In genomic region chr9:44977813-44978212, GRCm38 (mm10) we compare ENCODE assay signal across 26 mouse cellular contexts. TPM values are rescaled to one million over a fixed set of nuclear protein-coding genes. Genes with fewer than 3 reads are reported as not detected.
"Had no signal": no experiment of that assay in that cellular context is flagged by ENCODE, and none has a peak within 500 bp of the region (broad histone marks: within the 10 kb centered on the region; RNA-seq: fewer than 3 reads in every experiment).

No protein-coding gene starts in this region.

- H3K4me2 ChIP-seq: limb, embryonic 12.5 days; limb, embryonic 15.5 days; liver, embryonic 11.5 days; lung, embryonic 14.5 days; midbrain, embryonic 12.5 days; midbrain, embryonic 15.5 days; neural tube, embryonic 12.5 days; neural tube, embryonic 15.5 days; stomach, embryonic 15.5 days had no signal

- DNase-seq: kidney, adult 18-20 months; kidney, adult 9 months; kidney, postnatal 14 days; kidney, postnatal 4 days; left cerebral cortex, postnatal 4 days; liver, postnatal 0 days; lung, embryonic 14.5 days; right cerebral cortex, adult 18-20 months; right cerebral cortex, postnatal 14 days had no signal

- H3K9ac ChIP-seq: limb, embryonic 12.5 days; limb, embryonic 15.5 days; liver, embryonic 14.5 days; liver, postnatal 0 days; lung, embryonic 14.5 days; midbrain, embryonic 12.5 days; midbrain, embryonic 15.5 days; neural tube, embryonic 12.5 days; neural tube, embryonic 15.5 days; stomach, embryonic 15.5 days had no signal

- H3K27me3 ChIP-seq: neural tube, embryonic 12.5 days; stomach, embryonic 15.5 days had no signal

- H3K9me3 ChIP-seq: limb, embryonic 12.5 days; limb, embryonic 15.5 days; midbrain, embryonic 12.5 days; midbrain, embryonic 15.5 days; neural tube, embryonic 12.5 days; neural tube, embryonic 15.5 days; stomach, embryonic 15.5 days had no signal

- H3K27ac ChIP-seq: limb, embryonic 12.5 days; limb, embryonic 15.5 days; liver, embryonic 14.5 days; macrophage; midbrain, embryonic 12.5 days; midbrain, embryonic 15.5 days; neural tube, embryonic 12.5 days; neural tube, embryonic 15.5 days; stomach, embryonic 15.5 days had no signal

- H3K4me3 ChIP-seq: limb, embryonic 12.5 days; limb, embryonic 15.5 days; midbrain, embryonic 12.5 days; midbrain, embryonic 15.5 days; neural tube, embryonic 12.5 days; neural tube, embryonic 15.5 days; stomach, embryonic 15.5 days had no signal

- ATAC-seq: intestine, embryonic 16.5 days; liver, postnatal 0 days; lung, postnatal 0 days; midbrain, embryonic 15.5 days had no signal

- H3K4me1 ChIP-seq: limb, embryonic 12.5 days; limb, embryonic 15.5 days; midbrain, embryonic 12.5 days; midbrain, embryonic 15.5 days; neural tube, embryonic 12.5 days; neural tube, embryonic 15.5 days; stomach, embryonic 15.5 days had no signal

- H3K36me3 ChIP-seq: limb, embryonic 12.5 days; limb, embryonic 15.5 days; midbrain, embryonic 12.5 days; midbrain, embryonic 15.5 days; neural tube, embryonic 12.5 days; neural tube, embryonic 15.5 days; stomach, embryonic 15.5 days had no signal

RNA-seq across cellular contexts. Expression of gene Cd3g, which starts 2.4 kb away (rescaled TPM):
- total RNA-seq: layer of hippocampus, adult 18-20 months; layer of hippocampus, postnatal 14 days; left cerebral cortex, adult 8-10 months; left cerebral cortex, postnatal 14 days; left cerebral cortex, postnatal 4 days had no signal
- polyA plus RNA-seq: kidney, embryonic 16.5 days; midbrain, embryonic 12.5 days; midbrain, embryonic 15.5 days; neural tube, embryonic 15.5 days had no signal

RNA-seq across cellular contexts. Expression of gene Cd3d, which starts 3.8 kb away (rescaled TPM):
- total RNA-seq: layer of hippocampus, adult 18-20 months; layer of hippocampus, postnatal 14 days; left cerebral cortex, adult 8-10 months; left cerebral cortex, postnatal 14 days; left cerebral cortex, postnatal 4 days had no signal
- polyA plus RNA-seq: intestine, embryonic 16.5 days; kidney, embryonic 16.5 days; limb, embryonic 12.5 days; liver, embryonic 11.5 days; lung, embryonic 14.5 days; midbrain, embryonic 12.5 days; midbrain, embryonic 15.5 days; neural tube, embryonic 12.5 days; neural tube, embryonic 15.5 days had no signal

RNA-seq across cellular contexts. Expression of gene Cd3e, which starts 31.6 kb away (rescaled TPM):
- total RNA-seq: layer of hippocampus, adult 18-20 months; layer of hippocampus, postnatal 14 days; left cerebral cortex, postnatal 14 days; left cerebral cortex, postnatal 4 days had no signal
- polyA plus RNA-seq: kidney, embryonic 16.5 days; liver, embryonic 11.5 days; liver, embryonic 14.5 days; liver, postnatal 0 days; lung, embryonic 14.5 days; macrophage; midbrain, embryonic 12.5 days; neural tube, embryonic 12.5 days had no signal
